Mouse (Mus musculus) stomach, embryonic 14.5 days (tissue): ENCODE measurements around the gene Serpina6. TPM values are rescaled to one million over a fixed set of nuclear protein-coding genes. Genes with fewer than 3 reads are reported as not detected.
"Not testable (repeated sequence)": the region's sequence is repeated elsewhere in the genome, so short reads cannot be mapped to it uniquely, and the experiment has no call there.

Experiments
- ATAC-seq: fragments of 200-750 bp; cut with Nextera tagmentation; 2 replicates; pipeline ENCODE4 v1.8.0; 2017; ENCODE audit warnings: low read depth, moderate TSS enrichment; ENCODE audit not compliant: insufficient number of reproducible peaks, insufficient read depth, low FRiP score
- H3K27ac ChIP-seq: fragments of 300-500 bp; sonication (generic); 2 replicates; pipeline ENCODE4 v1.5.1; 2014; ENCODE audit warnings: mild to moderate bottlenecking, low read length, moderate library complexity, mixed read lengths
- H3K27me3 ChIP-seq: fragments of 300-500 bp; sonication (generic); 2 replicates; pipeline ENCODE4 v1.6.1; 2014; ENCODE audit warnings: low read length, control low read depth, mixed read lengths; ENCODE audit not compliant: control insufficient read depth, insufficient read depth
- H3K36me3 ChIP-seq: fragments of 300-500 bp; sonication (generic); 2 replicates; pipeline ENCODE4 v1.6.1; 2014; ENCODE audit warnings: mild to moderate bottlenecking, control low read depth, low read length, moderate library complexity, mixed read lengths; ENCODE audit not compliant: control insufficient read depth, insufficient read depth
- H3K4me1 ChIP-seq: fragments of 300-500 bp; sonication (generic); 2 replicates; pipeline ENCODE4 v1.6.1; 2014; ENCODE audit warnings: low read length, control low read depth, mixed read lengths; ENCODE audit not compliant: control insufficient read depth, insufficient read depth
- H3K4me2 ChIP-seq: fragments of 300-500 bp; sonication (generic); replicated peaks from 2 replicates; pipeline ENCODE4 v1.6.1; 2014; ENCODE audit warnings: low read depth, low read length, control low read depth
- H3K4me3 ChIP-seq: fragments of 300-500 bp; sonication (generic); 2 replicates; pipeline ENCODE4 v1.5.1; 2014; ENCODE audit warnings: low read depth, low read length, control low read depth
- H3K9ac ChIP-seq: fragments of 300-500 bp; sonication (generic); replicated peaks from 2 replicates; pipeline ENCODE4 v1.6.1; 2014; ENCODE audit warnings: low read depth, mild to moderate bottlenecking, control low read depth, low read length, moderate library complexity, mixed read lengths
- H3K9me3 ChIP-seq: fragments of 300-500 bp; sonication (generic); 2 replicates; pipeline ENCODE4 v1.6.1; 2016; ENCODE audit warnings: low read depth, low read length, control low read depth; ENCODE audit not compliant: control insufficient read depth
- WGBS: fragments of 180-500 bp; shearing (Covaris S2); extraction: QIAGEN DNeasy Blood & Tissue Kit; methylation state at CpG from one replicate; pipeline ENCODE4 v1.1.7; 2014; 5-methylcytosine and 5-hydroxymethylcytosine counted together
- polyA plus RNA-seq: library from polyadenylated mRNA; unstranded; fragments of >200 nt; fragmentation: Nextera tagmentation; extraction: Ambion mirVana; gene quantifications from 2 replicates; pipeline ENCODE4 v1.2.1, GENCODE M21; 2014

Serpina6 gene
- polyA plus RNA-seq, 1 experiment from 2014 or later = 2.0 TPM

DNA sequence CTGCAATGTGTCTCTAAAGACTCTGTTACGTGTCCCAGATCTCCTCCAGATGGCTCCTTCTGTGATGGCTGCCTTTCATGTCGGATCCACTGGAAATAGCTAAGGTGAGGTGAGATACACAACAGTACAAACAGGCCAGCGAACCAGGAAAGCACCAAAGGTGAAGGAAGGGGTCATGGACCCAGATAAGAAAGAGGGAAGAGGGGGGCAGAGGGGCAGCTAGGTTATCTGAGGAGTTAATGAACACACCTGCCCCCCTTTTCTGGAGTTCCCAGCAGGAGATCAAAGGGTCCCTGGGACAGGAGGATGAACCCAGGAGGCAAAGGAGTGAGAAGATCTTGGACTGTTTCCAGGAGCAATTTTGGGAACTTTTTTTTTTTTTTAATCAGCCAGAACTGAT, 28.4 kb upstream of the Serpina6 start:
- no peak for ATAC-seq
- Histone ChIP-seq H3K27me3 (no peaks in the 10 kb centered on the region), H3K36me3 (no peaks in the 10 kb centered on the region), H3K4me3 (no peak overlapping the region), H3K27ac (no peak overlapping the region), H3K4me2 (no peak overlapping the region), H3K9ac (no peak overlapping the region), H3K9me3 (no peaks in the 10 kb centered on the region), H3K4me1 (no peaks in the 10 kb centered on the region)
- WGBS = 30% methylated on average over 3 of the region's 3 CpGs

DNA sequence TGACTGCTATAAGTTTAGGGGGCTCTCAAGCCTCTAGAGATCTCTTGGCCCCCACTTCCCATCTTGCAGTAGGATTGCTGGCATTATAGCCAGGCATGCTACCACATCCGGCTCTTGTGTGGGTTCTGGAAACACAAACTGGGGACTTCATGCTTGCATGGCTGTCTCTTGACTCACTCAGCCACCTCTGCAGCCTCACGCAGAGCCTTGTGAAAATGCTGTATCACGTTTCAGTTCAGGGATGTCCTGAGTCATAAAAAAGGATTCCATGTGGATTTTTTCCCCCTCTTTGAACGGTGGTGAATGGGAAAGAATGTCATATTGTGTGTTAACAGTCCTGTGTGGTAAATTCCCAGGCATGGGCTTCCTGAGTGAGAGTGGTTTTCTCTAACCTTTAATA, 26.8 kb upstream of the Serpina6 start:
- ATAC-seq = no peak

DNA sequence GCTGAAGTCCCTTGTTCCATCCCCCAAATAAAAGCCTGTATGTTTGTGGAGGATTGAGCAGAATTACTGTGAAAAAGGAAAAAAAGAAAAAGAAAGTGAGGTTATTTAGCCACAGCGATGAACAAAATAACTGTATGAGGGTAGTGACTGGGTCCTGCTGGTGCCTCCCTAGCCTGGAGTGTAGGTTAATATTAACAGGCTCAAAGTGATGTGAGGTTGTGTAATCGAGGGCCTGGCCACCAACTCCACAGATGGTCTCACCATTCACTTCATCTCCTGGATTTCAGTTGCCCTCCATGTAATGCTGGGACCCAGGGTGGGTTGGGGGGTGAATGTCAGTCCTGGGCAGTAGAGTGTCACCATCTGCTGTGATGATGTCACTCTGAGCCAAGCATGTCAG, 24.7 kb upstream of the Serpina6 start:
- Histone ChIP-seq H3K4me2 (no peak overlapping the region), H3K4me3 (no peak overlapping the region), H3K9me3 (no peaks in the 10 kb centered on the region), H3K9ac (no peak overlapping the region), H3K27me3 (no peaks in the 10 kb centered on the region), H3K36me3 (no peaks in the 10 kb centered on the region), H3K4me1 (no peaks in the 10 kb centered on the region), H3K27ac (no peak overlapping the region)
- 65% methylated on average over 2 of the region's 2 CpGs for WGBS
- no peak for ATAC-seq

More for the DNA sequence above, 26.8 kb upstream of the Serpina6 start:
- Histone ChIP-seq H3K9me3 (no peaks in the 10 kb centered on the region), H3K36me3 (no peaks in the 10 kb centered on the region), H3K4me3 (no peak overlapping the region), H3K4me1 (no peaks in the 10 kb centered on the region), H3K9ac (no peak overlapping the region), H3K27ac (no peak overlapping the region), H3K27me3 (no peaks in the 10 kb centered on the region), H3K4me2 (no peak overlapping the region)
- 43% methylated on average over 4 of the region's 4 CpGs for WGBS

DNA sequence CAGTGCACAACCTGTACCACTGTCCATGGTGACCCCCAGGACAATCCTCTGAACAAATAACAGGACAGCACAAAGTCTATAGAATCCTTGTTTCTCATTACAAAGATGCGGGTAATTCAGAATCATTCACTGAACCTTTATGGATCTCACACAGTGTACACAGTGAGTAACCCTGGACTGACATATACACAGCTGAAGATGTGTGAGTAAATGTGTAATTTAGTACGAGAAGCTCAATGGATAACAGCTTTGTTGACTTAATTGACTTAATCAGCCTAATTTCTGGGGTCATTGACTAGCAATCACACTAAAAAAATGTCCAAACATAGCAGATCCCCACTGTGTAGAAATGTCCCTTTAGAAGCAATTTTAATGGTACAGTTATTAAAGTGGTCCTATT, 24.2 kb upstream of the Serpina6 start:
- H3K9me3 ChIP-seq = no peaks in the 10 kb centered on the region
- H3K27ac ChIP-seq = no peak overlapping the region
- no peak overlapping the region for H3K4me2 ChIP-seq
- H3K27me3 ChIP-seq = no peaks in the 10 kb centered on the region
- H3K36me3 ChIP-seq = no peaks in the 10 kb centered on the region
- ATAC-seq = no peak
- no peaks in the 10 kb centered on the region for H3K4me1 ChIP-seq
- no peak overlapping the region for H3K9ac ChIP-seq
- no peak overlapping the region for H3K4me3 ChIP-seq
- WGBS = 80% methylated on average over 2 of the region's 2 CpGs

DNA sequence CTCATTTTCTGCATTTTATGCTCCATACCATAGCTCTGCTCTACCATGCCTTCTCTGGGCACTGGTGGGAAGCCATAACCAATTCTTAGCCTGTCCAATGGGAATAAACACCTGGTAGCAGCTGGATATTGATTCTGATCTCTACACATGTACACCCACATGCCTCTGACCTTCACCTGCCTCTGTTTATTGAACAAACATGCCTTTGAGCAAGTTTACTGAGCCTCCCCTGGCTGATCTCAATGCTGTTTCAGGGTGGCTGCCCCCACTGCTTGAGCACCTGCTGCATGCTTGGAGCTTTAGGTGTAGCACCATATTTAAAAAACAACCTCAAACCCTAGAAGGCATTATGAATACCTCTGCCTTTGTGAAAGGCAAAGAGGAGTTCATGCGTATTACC, 22.8 kb upstream of the Serpina6 start:
- H3K27ac ChIP-seq, H3K27me3 ChIP-seq, ATAC-seq, H3K4me3 ChIP-seq, H3K4me2 ChIP-seq, H3K4me1 ChIP-seq, H3K9ac ChIP-seq, H3K9me3 ChIP-seq, H3K36me3 ChIP-seq: not testable (repeated sequence)
- WGBS = 87% methylated on average over 1 of the region's 1 CpGs

DNA sequence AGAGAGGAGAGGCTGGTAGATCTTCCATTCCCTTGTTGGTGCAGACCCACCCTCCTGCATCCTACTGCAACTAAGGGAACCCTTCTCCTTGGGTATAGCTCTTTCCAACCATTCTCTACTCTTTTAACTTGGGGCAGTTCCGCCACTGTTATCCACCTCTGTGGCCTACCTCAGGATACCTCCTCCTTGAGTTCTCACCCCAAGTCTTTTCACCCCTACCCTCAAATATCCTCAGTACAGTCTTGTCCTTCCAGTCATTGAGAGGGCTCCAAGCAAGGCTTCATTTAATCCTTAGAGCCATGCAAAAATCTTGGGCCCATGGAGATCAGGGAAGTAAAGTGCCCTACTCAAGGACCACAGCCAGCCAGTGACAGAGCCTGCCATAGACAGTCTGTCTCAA, 19.0 kb upstream of the Serpina6 start, which contains the start of gene Serpina16:
Gene Serpina16 (minus strand): TSS at position 101 of the 400 bp plus-strand sequence.
- H3K9ac ChIP-seq = no peak within 1 kb of the TSS
- H3K27ac ChIP-seq = no peak within 1 kb of the TSS
- no peak for ATAC-seq
- H3K9me3 ChIP-seq = no peaks in the 10 kb centered on the region
- no peaks in the 10 kb centered on the region for H3K4me1 ChIP-seq
- no peaks in the 10 kb centered on the region for H3K36me3 ChIP-seq
- H3K4me3 ChIP-seq = no peak within 1 kb of the TSS
- no peaks in the 10 kb centered on the region for H3K27me3 ChIP-seq
- WGBS = 90% methylated on average over 1 of the region's 1 CpGs
- no peak within 1 kb of the TSS for H3K4me2 ChIP-seq

DNA sequence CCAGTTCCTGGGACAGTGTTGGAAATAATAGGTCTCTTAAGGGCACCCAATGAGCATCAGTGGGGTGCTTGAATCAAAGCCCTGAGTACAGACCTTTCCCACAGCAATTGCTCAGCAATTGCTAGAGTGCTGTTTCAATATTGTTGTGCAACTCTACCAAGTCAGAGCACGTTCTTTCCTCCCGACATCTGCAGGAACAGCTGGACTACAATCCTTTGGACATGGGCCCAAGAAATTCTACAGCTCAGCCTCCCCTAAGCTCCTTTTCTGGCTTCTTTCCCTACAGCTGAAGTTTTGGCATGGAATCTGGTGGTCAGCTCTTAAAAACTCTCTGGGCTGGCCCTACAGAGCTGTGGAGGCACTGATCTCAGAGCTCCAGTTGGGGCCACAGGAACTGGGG, 16.2 kb upstream of the Serpina6 start:
- Histone ChIP-seq H3K27ac (no peak overlapping the region), H3K36me3 (no peaks in the 10 kb centered on the region), H3K9me3 (no peaks in the 10 kb centered on the region), H3K4me1 (no peaks in the 10 kb centered on the region), H3K4me3 (no peak overlapping the region), H3K4me2 (no peak overlapping the region), H3K9ac (no peak overlapping the region), H3K27me3 (no peaks in the 10 kb centered on the region)
- 68% methylated on average over 2 of the region's 2 CpGs for WGBS
- no peak for ATAC-seq

DNA sequence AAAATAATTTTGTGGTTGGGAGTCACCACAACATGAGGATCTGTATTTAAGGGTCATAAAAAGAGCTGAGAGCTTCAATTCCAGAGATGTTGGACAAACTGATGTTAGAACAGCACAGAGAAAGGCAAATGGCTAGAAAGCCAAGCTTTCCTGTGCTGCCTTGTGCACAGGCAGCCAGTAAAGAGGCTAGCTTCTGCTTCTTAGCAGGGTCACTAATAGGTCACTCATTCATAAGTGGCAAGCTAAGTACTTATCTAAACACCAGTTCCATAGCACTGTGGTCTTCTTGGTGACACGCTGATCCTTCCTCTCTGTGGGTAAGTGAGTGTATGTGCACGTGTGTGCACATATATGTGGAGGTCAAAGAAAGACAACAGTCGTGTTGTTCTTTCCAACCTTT, 14.5 kb upstream of the Serpina6 start:
- no peak overlapping the region for H3K4me3 ChIP-seq
- H3K36me3 ChIP-seq = no peaks in the 10 kb centered on the region
- H3K4me1 ChIP-seq = no peaks in the 10 kb centered on the region
- 57% methylated on average over 3 of the region's 3 CpGs for WGBS
- no peak overlapping the region for H3K4me2 ChIP-seq
- ATAC-seq = no peak
- no peak overlapping the region for H3K27ac ChIP-seq
- no peaks in the 10 kb centered on the region for H3K9me3 ChIP-seq
- no peak overlapping the region for H3K9ac ChIP-seq
- H3K27me3 ChIP-seq = no peaks in the 10 kb centered on the region

DNA sequence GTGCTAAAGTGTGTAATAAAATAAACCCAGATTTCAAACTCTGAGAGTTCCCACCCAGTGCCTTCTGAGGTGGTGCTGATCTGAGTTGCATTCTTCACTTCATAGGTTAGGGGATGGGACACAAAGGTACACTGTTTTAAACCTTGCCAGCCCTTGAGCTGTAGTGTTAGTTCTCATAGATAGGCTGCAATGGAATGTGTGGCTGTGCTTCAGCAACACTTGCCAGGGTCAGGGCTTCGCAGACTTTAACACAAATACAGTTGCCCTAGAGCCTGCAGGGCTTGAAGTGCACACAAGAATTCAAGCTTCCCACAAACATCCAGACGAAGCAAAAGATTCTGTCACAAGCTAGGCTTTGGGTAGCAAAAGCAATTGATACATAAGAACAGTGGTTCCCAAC, 14.0 kb upstream of the Serpina6 start:
- H3K9me3 ChIP-seq = no peaks in the 10 kb centered on the region
- H3K27me3 ChIP-seq = no peaks in the 10 kb centered on the region
- H3K9ac ChIP-seq = no peak overlapping the region
- no peak overlapping the region for H3K27ac ChIP-seq
- ATAC-seq = no peak
- 53% methylated on average over 2 of the region's 2 CpGs for WGBS
- H3K4me3 ChIP-seq = no peak overlapping the region
- H3K4me1 ChIP-seq = no peaks in the 10 kb centered on the region
- H3K36me3 ChIP-seq = no peaks in the 10 kb centered on the region
- no peak overlapping the region for H3K4me2 ChIP-seq
